Mouse (Mus musculus) cerebellum, postnatal 14 days (tissue): ENCODE results near the gene Rplp0.

Experiments
- DNase-seq, 2 experiments: peaks; one replicate each; pipeline ENCODE4 v3.0.0; 2021; ENCODE audit warnings: mixed read lengths in 2 of 2

Rplp0 gene

DNA sequence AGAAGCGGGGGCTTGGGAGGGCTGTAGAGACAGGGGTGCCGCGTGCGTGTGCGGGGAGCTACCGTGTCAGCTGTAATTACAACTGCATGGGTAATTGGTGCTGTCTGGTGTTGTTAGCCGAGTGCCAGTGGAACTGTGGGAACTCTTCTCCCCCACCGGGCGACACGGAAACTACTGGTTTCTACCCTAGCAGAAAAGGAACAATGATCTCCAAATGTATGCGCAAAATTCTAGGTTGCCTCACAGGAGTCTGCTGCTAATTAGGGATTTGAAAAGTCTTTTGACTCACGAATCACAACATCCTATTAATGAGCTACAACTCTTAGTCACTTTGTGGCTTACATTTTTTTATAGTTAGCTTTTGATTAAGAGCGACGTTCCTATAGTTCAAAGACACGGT, 26.9 kb downstream of the Rplp0 start:
- DNase-seq = no peak

DNA sequence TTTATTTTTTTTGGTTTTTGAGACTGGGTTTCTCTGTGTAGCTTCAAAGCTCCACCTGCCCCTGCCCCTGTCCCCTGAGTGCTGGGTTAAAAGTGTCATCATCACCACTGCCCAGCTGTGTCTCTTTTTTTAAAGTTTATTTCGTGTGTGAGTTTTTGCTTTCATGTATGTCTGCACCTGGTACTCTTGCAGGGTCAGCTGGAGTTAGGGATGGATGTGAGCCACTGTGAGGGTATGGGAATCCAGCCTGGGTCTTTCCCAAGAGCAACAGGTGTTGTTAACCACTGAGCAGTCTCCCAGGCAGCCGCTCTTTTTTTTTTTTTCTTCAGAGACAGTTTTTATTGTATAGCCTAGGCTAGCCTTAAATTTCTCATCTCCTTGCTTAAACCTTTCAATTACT, 27.5 kb downstream of the Rplp0 start:
- DNase-seq = no peak

DNA sequence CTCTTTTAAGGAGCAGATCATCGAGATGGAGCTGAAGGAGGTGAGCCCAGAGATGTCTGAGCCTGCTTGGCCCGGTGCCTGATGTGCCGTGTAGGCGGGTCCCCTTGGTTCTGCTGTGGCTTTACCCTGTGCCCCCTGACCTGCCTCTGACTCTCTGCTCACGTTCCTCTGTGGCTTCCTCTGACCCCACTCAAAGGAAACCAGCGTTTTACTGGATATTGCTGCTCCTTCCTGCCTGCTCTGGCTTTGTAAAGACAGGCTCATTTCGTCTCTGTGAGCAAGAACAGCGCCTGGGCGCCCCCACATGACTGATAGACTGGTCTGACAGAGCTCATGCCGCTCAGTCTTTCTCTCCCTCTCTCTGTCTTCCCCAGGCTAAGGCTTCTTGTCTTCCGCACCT, 31.8 kb downstream of the Rplp0 start:
- no peak for DNase-seq

DNA sequence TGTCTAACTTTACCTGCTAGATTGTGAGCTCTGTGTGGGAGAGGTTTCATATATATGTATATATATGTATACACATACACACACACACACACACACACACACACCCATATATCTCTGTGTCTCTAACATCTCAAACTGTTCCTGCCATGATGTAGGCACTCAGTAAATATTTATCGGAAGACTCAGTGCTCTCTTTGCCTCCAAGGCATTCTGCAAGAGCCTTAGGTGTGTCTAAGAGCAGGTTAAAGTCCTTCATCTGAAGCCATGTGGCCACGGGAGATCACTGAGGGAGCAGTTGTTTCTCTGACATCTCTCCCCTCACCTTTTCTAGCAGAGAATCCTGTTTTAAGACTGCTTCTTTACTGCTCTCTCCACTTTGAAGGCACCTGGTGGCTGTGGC, 32.2 kb downstream of the Rplp0 start:
- DNase-seq = no peak

DNA sequence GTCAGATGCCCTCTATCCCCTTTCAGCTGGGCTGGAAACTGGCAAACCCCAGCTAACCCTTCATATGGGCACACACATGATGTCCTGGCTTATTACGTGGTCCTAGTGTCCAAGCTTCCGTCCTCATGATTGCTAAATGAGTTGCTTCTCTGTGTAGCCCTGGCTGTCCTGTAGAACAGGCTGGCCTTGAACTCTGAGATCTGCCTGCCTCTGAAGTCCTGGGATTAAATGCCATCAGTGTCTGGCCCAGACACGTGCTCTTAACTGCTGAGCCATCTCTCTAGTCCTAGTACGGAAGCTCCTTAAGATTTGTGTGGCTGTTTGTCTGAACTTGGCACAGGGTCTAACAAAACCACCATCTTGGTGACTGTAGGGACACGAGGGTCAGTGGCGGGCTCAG, 44.3 kb downstream of the Rplp0 start:
- DNase-seq = no peak

DNA sequence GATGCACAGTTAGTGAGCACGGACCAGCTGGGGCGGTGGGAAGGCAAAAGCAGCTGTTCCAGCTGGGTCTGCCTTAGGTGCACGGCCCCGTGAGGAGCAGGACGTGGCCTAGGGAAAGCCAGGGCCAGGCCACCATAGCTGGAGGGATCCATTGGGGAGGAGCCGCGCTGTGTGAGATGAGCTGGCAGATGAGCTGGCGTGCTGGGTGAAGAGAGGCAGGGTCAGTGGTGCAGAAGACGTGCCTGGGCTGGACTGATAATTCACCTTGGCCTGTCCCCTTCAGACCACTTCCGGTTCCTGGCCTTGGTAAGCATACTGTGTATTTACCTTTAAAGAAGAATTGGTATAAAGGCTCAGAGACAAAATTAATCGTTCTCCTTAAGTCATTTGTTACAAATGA, 52.3 kb downstream of the Rplp0 start:
- no peak for DNase-seq
